Mouse (Mus musculus): ENCODE data around the gene Gm10778. TPM values are rescaled to one million over a fixed set of nuclear protein-coding genes. Genes with fewer than 3 reads are reported as not detected.
A peak's percentile ranks its signal among the peaks of the same experiment; 100 is the strongest.
"Not testable (repeated sequence)": the region's sequence is repeated elsewhere in the genome, so short reads cannot be mapped to it uniquely, and the experiment has no call there.

The Gm10778 gene
- total RNA-seq, 2 experiments from 2014 or later = 3.9 to 4.1 TPM

DNA sequence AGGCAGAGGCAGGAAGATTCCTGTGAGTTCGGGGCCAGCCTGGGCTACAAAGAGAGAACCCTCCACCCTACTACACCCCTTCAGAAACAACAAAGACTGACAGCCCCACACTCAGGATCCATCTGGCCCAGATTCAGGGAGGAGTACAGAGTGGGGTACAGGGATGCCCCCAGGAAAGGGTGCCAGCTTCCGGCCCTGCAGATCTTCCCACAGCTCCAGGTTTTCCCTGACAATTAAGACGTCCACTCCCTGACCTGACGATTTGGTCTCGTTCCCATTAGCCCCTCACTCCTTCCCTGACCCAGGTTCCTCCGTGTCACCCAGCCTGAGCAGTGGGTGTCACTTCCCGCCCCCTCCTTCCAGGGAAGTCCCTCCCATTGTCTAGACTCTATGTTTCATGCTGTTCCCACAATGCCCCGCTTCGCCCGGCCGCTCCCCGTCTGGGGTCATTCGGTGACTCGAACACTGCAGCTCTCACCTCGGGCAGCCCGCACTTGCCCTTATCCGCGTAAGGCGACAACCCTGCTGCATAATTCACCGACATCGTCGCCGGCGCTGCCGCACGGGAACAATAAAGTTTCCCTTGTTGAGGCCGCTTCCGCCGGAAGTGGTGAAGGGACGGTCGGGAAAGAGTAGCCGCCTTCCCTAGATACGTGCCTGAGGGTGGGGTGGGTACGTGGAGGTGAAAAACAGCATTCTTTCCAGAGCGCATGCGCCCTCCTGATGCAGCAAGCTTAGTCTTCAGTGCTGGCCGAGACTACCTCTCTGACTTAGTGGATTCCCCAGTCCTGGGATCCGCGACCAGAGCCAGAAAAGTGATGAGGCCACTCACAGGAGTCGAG, 21.6 kb upstream of the Gm10778 start, which contains the start of gene Sirt6:
Gene Sirt6, minus strand, starts transcription at position 804 of the 842 bp plus-strand sequence.
- peak; percentile 91 to 93 for DNase-seq (ENCODE audit: low spot score in 2 of 2)
- intact Hi-C loops (cut with DNase I) = no loop called here

DNA sequence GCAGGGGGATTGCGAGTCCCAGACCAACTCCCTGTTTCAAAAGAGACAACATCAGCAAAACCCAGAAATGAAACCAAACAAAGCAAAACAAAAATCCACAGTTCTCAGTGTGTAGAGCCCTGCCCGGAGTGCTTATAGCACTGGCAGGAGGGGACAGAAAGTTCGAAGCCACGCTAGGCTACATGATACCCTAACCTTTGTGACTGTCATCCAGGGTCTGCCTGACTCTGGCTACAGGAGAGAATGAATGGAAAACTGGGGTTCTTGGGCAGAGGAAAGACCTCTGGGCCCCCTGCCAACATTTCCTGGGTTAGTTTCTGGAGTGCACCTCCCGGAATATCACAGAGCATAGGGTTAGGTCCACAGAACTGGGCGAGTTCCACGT, 21.0 kb upstream of the Gm10778 start:
- intact Hi-C loops (cut with DNase I) = no loop called here
- DNase-seq (ENCODE audit: low spot score in 2 of 2) = no peak

DNA sequence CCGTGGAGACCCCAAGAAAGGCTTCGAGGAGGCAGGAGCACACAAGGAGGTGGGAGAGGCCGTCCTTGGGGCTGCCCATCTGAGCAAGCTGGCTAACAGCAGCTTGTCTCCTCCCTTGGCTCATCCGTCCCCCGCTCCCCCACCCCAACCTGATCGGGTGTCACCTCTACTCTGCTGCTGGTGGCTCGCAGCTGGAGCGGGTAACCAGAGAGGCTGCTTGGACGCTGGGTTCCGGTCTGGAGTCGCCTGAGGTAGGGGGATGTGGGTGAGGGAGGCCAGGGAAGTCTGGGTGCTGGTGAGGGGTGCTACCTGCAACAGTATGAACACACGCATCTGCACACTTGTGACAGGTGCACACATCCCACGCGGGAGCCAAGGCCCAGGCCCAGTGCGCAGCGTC, 20.5 kb upstream of the Gm10778 start, which contains the start of gene Ankrd24:
Gene Ankrd24, plus strand, starts transcription at position 151 of the 400 bp plus-strand sequence.
- intact Hi-C loops (cut with DNase I) = no loop called here
- DNase-seq (ENCODE audit: low spot score in 2 of 2) = no peak

GRCm38 (mm10) chr10:81633253-81634099, 15.4 kb upstream of the Gm10778 start:
- intact Hi-C loops (cut with DNase I) = no loop called here
- peak; percentile 82 for DNase-seq (ENCODE audit: low spot score in 2 of 2)

DNA sequence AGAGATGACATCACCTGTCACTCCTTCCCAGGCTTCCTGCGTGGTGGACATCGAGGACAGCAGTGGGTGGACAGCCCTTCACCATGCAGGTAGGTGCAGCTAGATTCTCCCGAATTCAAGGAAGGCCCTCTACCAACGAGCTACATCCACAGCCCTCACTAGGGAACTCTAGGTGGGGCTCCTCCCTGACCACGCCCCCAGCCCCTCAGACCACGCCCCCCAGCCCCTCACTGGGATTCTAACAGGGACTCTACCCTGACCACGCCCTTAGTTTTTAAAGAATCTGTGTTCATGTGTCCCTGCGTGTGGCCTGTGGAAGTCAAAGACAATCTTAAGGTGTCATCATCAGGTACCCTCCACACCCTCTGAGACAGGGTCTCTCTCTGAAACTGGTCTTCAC, 12.5 kb upstream of the Gm10778 start:
- no peak for DNase-seq (ENCODE audit: low spot score in 2 of 2)
- intact Hi-C loops (cut with DNase I) = no loop called here

DNA sequence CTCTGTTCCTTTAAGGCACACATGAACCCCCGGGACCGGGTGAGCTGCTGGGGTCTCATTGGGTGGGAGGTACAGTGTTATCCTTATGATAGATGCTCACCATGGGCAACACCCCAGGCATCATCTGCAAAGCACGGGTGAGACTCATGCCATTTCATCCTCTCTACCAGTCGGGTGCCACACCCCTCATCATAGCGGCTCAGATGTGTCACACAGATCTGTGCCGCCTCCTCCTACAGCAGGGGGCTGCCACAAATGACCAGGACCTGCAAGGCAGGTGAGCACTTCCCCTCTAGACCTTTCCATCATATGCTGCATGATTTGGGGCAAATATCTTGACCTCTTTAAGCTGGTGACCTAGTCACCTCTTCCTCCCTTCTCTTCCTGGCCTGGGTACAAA, 10.8 kb upstream of the Gm10778 start:
- no peak for DNase-seq (ENCODE audit: low spot score in 2 of 2)
- intact Hi-C loops (cut with DNase I) = no loop called here

DNA sequence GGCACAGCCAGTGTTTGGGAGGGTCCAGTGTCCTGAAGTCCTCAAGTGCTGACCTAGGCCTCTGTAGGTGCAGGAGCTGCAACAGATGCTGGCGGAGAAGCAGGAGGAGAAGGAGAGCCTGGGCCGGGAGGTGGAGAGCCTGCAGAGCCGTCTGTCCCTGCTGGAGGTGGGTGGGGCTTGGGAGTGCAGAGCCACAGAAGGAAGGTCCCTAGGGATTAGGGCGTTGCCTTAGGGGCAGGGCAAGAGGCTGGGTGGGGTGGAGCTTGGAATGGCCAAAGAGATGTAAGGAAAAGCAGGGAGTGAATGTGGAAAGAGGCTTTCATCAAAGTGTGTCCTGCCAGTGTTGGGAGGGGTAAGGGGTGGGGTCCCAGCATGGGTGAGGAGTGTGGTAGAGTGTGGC, 8.0 kb upstream of the Gm10778 start:
- intact Hi-C loops (cut with DNase I); DNase-seq (ENCODE audit: low spot score in 2 of 2): not testable (repeated sequence)

- DNase-seq (ENCODE audit: low spot score in 2 of 2) = peak in 1 of 2 experiments; percentile 4
- intact Hi-C loops (cut with DNase I) = no loop called here
Measured at GRCm38 (mm10) chr10:81641566-81641965, 7.3 kb upstream of the Gm10778 start.

DNA sequence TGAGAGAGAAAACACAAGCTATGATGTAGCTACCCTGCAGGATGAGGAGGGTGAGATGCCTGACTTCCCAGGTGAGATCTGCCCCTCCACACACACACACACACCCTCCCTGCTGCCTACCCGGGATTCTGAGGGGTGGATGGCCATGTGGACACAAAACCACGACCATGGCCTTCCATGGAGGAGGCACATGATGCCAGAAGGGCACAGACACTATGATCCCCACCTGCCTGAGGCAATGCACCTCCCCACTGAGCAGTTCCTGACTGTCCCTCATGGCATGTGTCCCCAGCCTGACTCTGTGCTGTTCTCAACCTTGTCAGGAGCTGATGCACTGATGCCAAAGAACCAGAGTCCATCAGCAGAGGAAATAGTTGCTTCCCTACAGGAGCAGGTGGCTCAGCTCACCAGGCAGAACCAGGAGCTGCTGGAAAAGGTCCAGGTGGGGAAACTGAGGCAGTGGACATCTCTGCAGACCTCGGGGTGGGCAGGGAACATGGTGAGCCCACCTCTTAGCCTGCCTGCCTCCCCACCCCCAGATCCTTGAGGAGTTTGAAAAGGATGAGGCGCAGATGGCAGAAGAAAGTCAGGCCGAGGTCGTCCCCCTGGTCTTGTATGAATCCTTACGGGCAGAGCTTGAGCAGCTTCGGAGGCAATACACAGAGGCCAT, 6.7 kb upstream of the Gm10778 start:
- DNase-seq (ENCODE audit: low spot score in 2 of 2) = peak in 1 of 2 experiments; percentile 8
- intact Hi-C loops (cut with DNase I) = no loop called here

DNA sequence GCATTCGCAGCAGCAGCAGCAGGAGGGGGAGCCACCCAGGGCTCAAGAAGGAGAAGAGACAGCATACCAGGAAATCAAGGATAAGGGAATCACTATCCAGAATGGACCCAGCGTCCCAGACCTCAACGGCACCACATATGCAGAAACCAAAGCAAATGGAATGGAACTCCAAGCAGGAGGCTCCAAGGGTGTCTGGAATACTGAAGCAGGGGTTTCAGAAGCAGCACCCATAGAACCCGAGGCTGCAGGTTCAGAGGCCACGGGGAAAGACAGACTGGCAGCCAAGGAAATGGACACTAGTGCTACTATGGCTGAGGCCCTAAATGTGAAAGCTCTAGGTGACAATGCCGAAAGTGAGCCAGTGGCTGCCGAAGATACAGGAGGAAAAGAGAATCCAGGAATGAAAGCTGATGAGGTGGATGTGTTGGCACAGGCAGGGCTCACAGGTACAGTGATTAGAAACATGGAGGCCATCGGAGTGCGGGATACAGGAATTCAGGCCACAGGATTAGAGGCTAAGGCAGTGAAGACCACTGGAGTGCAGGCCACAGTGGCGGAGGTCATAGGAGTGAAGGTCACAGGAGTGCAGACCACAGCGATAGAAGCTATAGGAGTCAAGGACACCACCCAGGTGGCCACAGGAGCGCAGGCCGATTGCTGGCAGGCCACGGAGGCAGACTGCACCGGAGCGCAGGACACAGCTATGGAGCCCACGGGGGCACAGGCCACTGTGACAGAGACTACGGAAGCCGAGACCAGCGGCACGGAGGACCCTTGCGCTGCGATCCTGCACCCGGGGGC, 6.0 kb upstream of the Gm10778 start:
- no peak for DNase-seq (ENCODE audit: low spot score in 2 of 2)
- intact Hi-C loops (cut with DNase I) = no loop called here

- peak; percentile 95 to 96 for DNase-seq (ENCODE audit: low spot score in 2 of 2)
- intact Hi-C loops (cut with DNase I) = no loop called here
Measured at GRCm38 (mm10) chr10:81643449-81644055, 5.3 kb upstream of the Gm10778 start.

GRCm38 (mm10) chr10:81644162-81644561, 4.7 kb upstream of the Gm10778 start:
- intact Hi-C loops (cut with DNase I) = no loop called here
- DNase-seq (ENCODE audit: low spot score in 2 of 2) = no peak

- DNase-seq (ENCODE audit: low spot score in 2 of 2) = peak in 1 of 2 experiments; percentile 6
- intact Hi-C loops (cut with DNase I) = no loop called here
Measured at GRCm38 (mm10) chr10:81644716-81645115, 4.1 kb upstream of the Gm10778 start.

- intact Hi-C loops (cut with DNase I) = no loop called here
Measured at GRCm38 (mm10) chr10:81645391-81645790, 3.5 kb upstream of the Gm10778 start.

DNA sequence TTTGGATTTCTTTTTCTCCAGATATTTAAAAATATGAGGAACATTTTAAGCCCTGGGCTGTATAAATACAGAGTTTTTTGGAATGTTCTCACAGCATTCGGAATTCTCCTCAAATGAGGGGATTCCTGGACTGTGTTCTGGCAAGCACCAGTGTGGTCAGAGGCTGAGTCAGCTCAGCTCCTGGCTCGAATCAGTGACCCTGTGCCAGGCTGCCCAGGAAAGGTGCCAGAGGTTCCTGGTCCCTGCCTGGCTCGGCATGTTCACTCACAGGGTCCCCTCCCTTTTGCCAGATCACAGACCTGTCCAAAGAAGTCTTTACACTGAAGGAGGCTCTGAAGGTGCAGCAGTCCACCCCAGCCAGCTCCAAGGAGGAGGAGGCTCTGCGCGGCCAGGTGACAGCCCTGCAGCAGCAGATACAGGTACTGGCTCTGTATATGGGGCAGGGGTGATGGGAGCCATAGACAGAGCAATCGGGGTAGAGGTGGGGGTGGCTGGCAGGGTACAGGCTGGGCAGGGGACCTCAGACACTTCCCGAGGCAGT, 2.8 kb upstream of the Gm10778 start:
- no peak for DNase-seq (ENCODE audit: low spot score in 2 of 2)
- intact Hi-C loops (cut with DNase I) = no loop called here

More at GRCm38 (mm10) chr10:81645391-81645790, 3.5 kb upstream of the Gm10778 start:
- no peak for DNase-seq (ENCODE audit: low spot score in 2 of 2)

- intact Hi-C loops (cut with DNase I) = no loop called here
- DNase-seq (ENCODE audit: low spot score in 2 of 2) = no peak
Measured at GRCm38 (mm10) chr10:81655178-81655577, 6.3 kb downstream of the Gm10778 start.

DNA sequence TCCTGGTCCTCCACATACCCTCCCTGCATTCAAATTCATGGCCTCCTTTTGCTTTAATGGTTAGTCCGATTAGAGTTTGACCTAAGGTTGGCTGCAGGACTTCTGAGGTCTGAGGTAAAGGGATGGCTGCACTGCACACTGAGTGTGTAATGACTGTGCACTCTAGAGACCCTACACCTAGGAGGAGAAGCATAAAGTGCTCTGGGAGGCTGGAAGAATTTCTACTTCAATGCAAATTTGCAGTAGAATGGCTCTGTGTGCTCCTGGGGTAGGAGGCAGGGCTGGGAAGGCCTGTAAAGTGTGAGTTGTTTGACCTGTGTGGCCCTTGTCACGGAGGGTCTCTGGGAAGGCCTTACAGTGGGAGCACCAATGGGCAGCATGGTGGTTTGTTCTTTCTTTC, 7.3 kb downstream of the Gm10778 start:
- no peak for DNase-seq (ENCODE audit: low spot score in 2 of 2)
- intact Hi-C loops (cut with DNase I) = no loop called here

GRCm38 (mm10) chr10:81687114-81687513, 38.3 kb downstream of the Gm10778 start:
- DNase-seq (ENCODE audit: low spot score in 2 of 2); intact Hi-C loops (cut with DNase I): not testable (repeated sequence)

Data from left cerebral cortex, postnatal 36 days (tissue).